Mouse (Mus musculus) frontal cortex, adult 2 months (tissue): ENCODE data around the gene Rabep2. TPM values are rescaled to one million over a fixed set of nuclear protein-coding genes. Genes with fewer than 3 reads are reported as not detected.
"Not testable (repeated sequence)": the region's sequence is repeated elsewhere in the genome, so short reads cannot be mapped to it uniquely, and the experiment has no call there.

Experiments
- DNase-seq, 2 experiments: peaks; one replicate each; pipeline ENCODE4 v3.0.0; 2022; ENCODE audit warnings: low spot score in 1 of 2; ENCODE audit errors: extremely low spot score in 1 of 2
- polyA plus RNA-seq: library from polyadenylated mRNA; depleted of rRNA; stranded (reverse); fragments of >200 nt; gene quantifications from 2 replicates; pipeline ENCODE4 v1.2.3, GENCODE M21; 2012; rRNA removed

The Rabep2 gene
- polyA plus RNA-seq: 22.0 and 25.4 TPM in 2 replicates

DNA sequence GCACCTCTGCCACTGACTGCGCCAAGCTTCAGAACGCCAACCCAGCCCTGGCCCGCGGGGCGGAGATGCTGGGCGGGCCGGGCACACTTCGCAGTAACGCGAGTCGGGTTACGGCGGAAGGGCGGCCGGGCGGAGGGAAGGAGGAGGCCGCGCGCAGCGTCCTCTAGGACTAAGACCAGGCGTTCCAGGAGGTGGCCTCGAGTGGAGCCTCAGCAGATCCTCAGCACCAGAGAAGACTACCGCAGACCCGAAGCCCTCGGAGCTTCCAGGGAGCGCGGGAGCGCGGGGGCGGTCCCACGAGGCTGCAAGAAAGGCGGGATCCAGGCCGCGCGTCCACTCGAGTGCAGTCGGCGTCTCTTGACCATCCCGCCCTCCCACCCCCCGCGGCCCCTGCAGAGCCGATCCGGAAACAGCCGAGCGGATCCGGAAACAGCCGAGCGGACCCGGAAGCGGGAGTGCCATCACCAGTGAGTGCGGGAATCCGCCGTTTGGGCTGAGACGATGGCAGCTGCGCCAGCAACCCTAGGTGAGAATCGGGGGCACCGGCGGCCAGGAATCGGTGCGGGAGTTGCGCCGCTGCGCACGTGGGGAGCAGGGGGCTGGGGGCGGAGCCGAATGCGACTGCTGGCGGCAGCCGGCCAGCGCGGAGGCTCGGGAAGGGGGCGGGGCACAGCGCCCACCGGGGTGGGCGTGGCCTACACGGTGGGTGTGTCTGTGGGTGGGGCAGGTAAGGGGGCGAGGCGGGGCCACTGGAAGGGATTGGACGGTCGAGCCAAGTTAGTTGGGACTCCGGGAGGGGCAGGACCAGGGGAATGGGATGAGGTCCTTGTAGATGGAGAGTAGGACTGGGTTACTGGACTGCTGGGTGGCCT, at the start of gene Rabep2:
TSS of gene Rabep2 (plus strand) at position 129 of the 872 bp plus-strand sequence.
- peak; percentile 75 to 96 for DNase-seq

DNA sequence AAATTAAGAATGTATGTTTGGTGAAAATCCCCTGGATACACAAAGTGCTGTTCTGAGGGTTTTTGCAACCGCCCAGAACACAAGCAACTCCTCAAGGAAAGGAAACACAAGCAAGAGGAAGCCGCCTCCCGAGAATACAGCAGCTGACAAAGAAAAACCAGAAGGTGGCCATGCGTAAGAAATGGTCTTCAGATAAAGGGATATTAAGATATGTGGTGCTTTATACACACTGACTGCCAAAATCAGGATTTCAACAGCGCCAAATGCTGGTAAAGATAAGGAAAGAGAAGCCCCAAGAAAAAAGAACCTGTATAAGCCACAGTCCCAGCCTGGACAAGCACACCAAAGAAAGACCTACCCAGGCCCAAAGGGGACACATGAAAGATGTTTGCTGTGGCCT, 45.0 kb upstream of the Rabep2 start:
- no peak for DNase-seq

DNA sequence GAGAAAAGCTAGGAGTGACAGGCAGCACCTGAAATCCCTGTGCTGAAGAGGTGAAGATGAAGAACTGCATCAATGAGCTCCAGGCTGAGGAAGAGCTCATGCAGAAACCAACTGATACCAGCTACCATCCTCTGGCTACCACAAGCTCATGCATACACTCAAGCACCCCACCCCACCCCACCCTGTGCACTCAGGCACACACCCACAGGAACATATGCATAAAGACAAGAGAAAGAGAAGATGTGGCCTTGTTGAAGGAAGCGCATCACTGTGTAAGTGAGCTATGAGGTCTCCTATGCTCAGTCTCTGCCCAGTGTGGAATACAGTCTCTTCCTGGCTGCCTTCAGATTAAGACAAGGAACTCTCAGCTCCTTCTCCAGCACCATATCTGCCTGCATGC, 40.4 kb upstream of the Rabep2 start:
- no peak for DNase-seq

DNA sequence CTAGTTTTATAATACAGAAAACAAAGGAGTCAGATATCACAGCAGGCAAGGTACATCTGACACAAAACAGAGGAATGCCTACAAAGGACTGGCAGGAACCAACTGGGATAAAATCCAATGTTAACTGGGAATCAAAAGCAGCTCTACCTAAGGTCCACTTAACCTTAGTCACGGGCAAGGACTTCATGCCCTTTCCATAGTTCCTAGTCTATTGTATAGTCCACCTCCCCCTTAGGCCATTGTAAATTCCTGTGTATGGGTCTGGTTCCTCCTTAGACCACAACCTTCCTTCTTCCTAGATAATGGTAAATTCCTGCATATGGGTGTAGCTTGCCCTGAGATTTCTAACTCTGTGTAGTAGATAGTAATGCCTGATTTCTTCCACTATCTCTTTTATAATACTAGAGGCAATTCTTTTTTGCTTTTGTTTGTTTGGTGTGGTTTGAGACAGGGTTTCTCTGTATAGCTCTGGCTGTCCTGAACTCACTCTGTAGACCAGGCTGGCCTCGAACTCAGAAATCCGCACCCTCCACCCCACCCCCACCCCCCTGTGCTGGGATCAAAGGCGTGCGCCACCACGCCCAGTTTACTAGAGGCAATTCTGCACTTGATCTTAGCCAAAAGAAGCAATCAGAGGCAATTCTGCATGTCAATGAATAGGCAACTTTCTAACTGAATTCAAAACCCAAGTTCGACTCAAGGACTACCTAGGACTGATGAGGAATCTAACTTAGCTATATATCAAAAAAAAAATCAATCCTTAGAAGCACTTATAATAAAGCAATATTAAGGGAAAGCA, 36.3 kb upstream of the Rabep2 start:
- DNase-seq: not testable (repeated sequence)

DNA sequence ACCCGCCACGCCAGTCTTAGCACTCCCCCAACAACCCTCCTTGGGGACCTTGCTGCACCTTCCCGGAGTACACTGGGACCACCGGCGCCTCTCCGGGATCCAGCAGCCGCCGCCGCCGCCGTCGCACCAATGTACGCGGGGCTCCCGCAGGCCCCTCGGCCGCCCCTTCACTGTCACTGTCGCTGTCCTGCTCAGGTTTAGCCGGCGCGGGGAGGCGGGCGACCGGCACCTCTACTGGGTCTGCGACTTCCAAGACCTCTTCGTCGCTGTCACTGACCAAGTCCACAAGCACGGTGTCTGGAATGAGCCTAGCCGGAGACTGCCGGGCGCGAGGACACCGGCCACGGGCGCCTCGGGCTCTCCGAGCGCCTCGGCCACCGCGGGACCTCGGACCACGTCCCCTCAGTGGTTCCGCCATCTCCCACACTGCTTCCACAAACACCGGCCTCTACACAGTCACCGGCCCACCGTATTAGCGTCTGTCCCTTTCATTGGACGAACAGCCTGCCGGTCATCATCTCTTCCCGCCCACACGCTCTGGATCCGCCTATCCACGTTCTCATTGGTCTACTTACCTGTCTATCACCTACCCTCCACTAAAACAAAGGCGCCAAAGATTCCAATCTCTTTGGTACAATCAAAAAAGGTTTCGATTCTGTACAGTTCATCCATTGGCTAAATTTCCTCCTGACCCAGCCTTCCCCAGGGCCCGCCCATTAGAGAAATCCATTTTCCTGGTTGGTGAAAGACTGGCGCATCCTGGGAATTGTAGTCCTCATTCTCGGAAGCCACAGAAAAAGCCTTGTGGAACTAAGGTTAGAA, 32.0 kb upstream of the Rabep2 start, which contains the start of gene Nfatc2ip:
TSS of gene Nfatc2ip (minus strand) at position 440 of the 822 bp plus-strand sequence.
- peak; percentile 98 to 100 for DNase-seq

DNA sequence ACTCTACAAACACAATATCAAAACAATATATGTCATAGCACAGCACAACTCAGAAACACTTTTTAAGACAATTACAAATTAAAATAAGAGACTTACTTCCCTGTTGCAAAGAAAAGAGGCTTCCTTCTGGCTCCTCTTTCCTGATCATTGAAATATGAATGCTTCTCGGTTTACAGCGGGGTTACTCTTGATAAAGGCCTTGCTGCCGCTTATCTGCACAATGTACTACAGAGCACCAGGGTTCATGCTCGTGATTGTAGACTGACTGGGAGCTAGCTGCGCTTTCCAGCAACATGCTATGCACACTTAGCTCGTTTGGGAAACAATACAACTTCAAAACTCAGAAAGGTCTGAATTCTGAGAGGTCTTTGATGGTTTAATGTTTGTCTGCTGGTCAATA, 31.3 kb upstream of the Rabep2 start:
- DNase-seq: no peak

DNA sequence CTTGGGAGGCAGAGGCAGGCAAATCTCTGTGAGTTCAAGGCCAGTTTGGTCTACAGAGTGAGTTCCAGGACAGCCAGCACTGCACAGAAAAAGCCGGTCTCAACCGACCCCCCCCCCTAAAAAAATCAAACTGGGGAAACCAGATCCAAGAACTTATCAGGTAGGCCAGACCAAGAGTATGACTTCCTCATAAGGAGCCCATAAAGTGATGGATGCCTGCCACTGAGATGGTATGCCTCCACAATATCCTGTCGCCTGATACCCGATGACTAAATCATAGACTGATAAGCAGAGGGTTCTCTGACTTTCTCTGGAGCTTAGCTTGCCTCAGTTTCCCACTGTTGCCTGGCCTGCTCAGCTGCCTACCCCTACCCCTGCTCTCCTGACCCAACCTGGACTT, 30.7 kb upstream of the Rabep2 start:
- no peak for DNase-seq

DNA sequence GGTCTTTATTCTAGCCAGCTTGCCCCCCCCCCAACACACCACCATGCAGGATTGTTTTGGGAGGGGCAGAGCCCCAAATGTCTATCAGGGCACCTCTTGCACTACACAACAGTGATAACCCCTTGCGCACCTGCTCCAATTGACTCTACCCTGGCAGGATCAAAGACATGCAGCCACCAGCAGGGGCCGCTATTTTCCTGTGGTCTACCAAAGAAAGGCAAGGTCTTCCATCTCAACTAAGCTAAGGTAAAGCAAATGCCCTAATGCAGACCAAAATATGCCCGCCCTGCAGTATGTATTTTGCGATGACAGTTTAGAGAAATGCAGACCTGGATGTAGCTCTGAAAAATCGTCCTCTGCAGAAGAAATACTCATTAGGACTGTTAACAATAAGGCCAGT, 29.0 kb upstream of the Rabep2 start:
- DNase-seq: peak; percentile 47 to 88

DNA sequence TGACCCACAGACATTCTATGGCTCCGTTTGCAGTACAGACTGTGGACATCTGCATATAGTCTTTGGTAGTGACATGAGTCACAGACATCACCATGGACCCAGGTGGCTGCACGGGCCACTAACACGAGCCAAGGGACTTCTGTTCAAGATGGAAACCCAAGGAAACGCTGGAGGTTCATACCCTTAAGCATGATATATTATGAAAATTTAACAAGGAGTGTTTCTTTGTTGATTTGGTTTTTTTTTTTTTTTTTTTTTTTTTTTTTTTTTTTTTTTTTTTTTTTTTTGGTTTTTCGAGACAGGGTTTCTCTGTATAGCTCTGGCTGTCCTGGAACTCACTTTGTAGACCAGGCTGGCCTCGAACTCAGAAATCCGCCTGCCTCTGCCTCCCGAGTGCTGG, 26.0 kb upstream of the Rabep2 start:
- DNase-seq: not testable (repeated sequence)

DNA sequence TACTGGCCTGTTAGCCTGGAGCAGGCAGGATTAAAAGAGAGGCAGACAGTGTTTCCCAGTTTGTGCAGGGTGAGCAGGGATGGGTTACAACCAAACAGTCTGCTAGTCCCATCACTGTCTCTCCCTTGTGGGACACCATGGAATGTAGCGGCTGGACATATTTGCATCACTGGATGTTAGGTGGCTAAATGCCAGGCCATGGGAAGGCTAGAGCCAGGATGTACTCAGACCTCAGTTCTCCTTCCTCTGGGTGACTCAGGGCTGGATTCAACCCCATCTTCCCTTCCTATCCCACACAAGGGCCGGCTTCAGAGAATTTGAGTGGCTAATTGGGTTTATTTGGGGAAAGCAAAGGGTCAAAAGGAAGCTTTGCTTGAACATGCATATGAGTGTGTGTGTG, 19.9 kb upstream of the Rabep2 start:
- DNase-seq: no peak

DNA sequence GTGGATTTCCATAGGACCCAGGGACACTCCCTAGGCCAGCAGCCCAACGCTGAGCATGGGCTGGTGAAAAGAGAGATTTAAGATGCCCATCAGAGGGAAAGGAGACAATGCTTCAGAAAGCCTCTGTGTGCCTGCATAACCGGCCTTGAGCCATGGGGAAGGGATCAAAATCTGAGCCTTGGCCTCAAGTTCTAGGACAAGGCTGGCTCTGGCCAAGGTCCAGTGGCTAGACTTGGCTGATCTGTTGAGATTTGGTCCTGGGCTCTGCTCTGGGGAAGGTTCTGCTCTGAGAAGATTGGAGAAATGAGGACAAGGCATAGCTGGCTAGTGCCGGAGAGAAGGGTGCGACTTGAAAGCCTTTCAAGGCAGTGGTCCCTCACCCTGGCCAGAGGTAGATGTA, 17.5 kb upstream of the Rabep2 start:
- DNase-seq: no peak

DNA sequence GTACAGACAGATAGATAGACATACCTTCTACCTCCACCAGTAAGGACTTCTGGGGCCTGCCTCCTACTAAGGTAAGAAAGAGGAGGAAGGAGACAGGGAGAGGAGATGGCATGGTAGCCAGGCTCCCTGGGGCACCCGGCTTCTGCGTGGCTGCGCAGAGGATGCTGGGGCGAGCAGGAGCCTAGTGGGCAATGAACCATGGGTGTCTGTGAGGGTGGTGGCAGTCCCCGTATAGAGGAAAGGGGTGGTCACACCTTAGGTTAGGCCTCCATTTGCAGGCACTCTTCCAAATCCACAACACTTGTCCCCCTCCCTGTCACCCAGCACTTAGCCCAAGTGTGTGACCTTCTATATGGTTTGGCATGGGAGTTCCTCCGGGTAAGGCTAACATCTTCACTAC, 13.8 kb upstream of the Rabep2 start, which contains the start of gene Cd19:
TSS of gene Cd19 (minus strand) at position 165 of the 400 bp plus-strand sequence.
- DNase-seq: no peak

DNA sequence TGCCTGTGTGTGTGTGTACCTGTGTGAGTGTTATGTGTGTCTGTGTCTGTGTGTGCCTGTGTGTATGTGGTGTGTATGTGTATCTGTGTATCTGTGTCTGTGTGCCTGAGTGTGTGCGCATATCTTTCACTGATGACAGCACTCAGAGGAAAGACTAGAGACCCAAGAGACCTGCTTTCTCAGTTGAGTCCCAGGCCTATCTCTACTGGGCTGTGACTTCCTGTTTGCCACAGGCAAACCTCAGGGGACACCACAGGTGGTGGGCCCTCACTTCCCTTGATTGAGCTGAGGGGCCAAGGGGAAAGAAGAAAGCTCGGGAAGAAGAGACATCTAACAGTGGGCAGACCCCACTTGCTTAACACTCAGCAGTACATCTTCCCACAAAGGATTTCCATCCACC, 11.9 kb upstream of the Rabep2 start:
- no peak for DNase-seq

DNA sequence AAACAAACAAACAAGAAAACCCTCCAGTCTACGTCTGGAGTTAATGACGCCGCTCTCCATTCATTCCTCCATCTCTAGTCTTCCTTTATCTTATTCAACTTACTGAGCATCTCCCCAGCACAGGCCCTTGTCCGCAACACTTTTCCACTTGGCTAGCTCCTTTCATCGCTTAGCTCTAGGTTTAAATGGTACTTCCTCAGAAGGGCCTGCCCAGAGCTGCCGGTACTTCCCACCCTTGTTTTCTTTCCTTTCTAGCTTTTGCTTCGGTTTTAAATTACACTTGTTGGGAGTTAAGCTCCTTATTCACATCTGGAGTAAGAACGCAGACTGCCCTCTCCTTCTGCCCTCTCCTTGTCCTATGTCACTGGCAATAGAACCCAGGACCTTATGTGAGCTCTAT, 11.5 kb upstream of the Rabep2 start:
- no peak for DNase-seq

DNA sequence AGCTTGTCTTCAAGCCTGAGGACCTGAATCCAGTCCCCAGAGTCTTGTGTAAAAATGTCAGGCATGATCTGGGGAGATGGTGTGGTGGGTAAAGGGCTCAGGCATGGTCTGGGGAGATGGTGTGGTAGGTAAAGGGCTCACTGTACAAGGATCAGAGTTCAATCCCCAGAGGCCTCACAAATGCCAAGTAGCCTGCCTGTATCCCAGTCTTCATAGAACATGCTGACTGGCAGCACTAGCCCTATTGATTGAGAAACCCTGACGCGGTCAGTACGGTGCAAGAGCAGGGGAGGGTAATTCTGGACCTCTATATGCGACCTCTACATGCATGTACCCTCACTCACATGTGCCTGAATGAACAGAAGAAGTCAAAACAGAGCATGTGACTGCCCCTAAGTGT, 11.0 kb upstream of the Rabep2 start:
- no peak for DNase-seq

DNA sequence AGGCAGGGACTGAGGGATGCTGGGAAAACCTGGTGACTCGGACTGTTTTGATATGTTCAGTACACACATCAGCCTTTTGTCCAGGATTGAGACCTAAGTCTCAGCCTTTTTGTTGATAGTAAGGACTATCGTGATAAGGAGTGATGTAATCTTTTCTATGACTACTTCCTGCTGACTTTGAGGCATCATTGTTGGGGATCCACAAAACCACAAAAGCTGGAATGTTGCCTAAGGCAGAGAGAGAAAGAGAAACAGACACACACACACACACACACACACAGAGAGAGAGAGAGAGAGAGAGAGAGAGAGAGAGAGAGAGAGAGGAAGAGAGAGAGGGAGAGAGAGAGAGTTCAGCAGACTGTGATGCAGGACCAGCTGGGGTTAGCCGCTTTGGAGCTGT, 10.1 kb upstream of the Rabep2 start:
- no peak for DNase-seq

DNA sequence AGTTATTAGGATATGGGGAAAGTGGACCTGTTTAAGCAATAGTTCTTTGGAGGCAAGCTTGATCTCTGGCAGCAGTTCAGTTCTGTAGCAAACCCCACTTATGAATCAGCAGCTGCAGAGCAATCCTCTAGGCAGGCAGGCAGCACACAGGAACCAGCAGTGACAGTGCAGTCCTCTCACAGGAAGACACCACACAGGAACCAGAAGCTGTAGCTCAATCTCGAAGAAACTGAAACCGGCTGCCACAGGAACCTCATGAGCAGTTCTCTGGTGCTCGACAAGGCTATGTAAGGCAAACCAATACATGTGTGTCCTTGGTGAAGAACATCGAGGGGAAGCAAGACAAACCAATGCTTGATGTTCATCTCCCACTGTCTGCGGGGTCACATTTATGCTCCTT, 6.8 kb upstream of the Rabep2 start:
- no peak for DNase-seq

DNA sequence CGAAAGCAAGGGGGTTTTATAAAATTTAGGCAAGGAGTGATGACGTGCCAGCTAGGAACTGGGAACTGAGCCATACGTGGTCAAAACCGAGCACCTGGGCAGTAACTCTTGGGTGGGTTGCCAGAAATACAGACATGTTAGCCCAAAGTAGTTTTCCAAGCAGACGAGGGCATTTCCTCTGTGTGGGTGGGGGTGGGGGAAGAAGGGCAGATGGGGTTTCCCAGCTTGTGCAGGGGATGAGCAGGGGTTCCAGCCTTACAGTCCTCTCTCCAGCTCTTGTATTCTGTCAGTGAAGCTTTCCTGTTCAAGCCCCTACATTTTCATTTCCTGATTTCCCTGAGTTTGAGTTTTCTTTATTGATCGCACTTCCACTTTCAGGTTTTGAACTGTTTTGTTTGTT, 4.4 kb upstream of the Rabep2 start:
- no peak for DNase-seq

DNA sequence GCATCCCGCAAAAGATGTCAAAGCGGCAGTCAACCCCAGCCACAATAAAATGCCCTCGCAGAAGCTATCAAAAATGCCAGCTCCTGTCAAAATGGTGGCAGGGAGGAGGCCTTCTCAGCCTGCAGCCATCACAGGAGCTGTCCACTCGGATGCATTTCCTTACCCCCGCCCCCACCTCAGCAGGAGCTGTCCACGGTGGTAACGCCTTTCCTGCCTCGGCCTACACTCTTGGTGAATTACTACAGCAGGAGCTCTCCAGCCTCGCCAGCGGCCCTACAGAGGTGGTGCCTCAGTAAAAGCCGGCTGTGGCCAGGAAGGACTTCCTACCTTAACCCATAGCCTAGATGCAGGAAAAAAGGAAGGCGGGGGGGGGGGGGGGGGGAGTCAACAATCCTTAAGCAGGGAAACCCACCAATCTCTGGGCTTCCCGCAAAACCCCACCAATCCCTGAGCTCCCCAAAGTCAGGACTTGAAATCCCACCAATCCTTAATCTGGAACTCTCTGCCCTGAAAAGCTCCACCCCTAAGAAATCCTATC, 1.2 kb upstream of the Rabep2 start:
- DNase-seq: no peak

DNA sequence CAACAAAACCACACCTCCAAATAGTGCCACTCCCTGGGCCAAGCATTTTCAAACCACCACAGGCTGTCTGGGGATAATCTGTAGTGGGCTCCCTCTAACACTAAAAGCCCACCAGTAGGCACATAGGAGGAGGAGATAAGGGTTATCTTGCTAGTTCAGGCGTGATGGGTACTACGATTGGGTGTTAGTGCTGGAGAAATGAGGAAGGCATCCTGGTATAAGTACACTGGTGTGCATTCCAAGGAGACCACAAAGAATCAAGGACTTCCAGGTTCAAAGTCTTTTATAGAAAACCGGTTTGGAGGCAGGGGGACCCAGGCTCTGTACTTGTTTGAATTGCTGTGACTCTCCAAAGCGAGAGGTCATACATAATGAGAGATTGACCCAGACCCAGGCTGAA, 405 bp upstream of the Rabep2 start:
- no peak for DNase-seq

DNA sequence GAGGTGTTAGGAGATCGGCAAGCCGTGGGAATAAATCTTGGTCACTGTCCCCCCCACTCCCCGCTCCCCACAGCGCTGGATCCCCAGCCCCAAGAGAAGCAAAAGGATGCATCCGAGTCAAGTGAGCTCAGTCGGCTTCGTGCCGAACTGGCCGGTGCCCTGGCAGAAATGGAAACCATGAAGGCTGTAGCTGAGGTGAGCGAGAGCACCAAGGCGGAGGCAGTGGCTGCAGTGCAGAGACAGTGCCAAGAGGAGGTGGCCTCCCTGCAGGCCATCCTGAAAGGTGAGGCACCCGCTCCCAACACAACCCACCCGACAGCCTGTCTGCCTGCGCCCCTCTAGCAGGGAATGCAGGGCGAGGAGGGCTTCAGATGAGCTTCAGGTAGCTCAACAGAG, 942 bp downstream of the Rabep2 start:
- no peak for DNase-seq
